Mouse (Mus musculus) neutrophil, adult 5-6 weeks (primary cell): ENCODE measurements around the gene Tmprss11d. TPM values are rescaled to one million over a fixed set of nuclear protein-coding genes. Genes with fewer than 3 reads are reported as not detected.
"Not testable (repeated sequence)": the region's sequence is repeated elsewhere in the genome, so short reads cannot be mapped to it uniquely, and the experiment has no call there.

Source experiments
- ATAC-seq: fragments of 151-379, 151-347 bp; 2 replicates; pipeline ENCODE4 v1.8.0; 2017; ENCODE audit warnings: mild to moderate bottlenecking, moderate TSS enrichment; ENCODE audit not compliant: insufficient number of reproducible peaks, poor library complexity, low FRiP score, severe bottlenecking; ENCODE audit errors: extremely low read depth
- total RNA-seq: library from RNA; stranded (forward); fragments of 200-1000 nt; gene quantifications from 2 replicates; pipeline ENCODE4 v1.2.3, GENCODE M21; 2017

The Tmprss11d gene
- total RNA-seq, result 0.12 TPM in 1 of 2 replicates, not detected in the other

DNA sequence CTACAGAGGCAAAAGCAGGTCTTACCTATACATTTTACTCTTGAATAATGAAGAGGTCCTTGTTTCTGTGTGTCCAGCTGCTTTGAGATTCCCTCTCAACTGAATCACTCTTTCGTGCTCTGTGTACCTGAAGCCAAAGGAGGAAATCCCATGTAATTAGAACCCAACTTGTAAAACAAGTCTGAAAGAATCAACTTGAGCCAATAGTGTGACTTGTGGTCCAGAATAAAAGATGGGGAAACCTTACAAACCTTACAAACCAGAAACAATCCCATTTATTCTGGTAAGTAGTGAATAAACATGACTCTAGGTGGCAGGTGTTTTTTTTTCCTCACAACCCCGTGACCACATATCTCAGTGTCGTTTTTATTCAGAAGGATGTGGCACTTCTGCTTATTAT lies at the start of gene Tmprss11d:
TSS of gene Tmprss11d (minus strand) at position 101 of the 400 bp plus-strand sequence.
- no peak for ATAC-seq

DNA sequence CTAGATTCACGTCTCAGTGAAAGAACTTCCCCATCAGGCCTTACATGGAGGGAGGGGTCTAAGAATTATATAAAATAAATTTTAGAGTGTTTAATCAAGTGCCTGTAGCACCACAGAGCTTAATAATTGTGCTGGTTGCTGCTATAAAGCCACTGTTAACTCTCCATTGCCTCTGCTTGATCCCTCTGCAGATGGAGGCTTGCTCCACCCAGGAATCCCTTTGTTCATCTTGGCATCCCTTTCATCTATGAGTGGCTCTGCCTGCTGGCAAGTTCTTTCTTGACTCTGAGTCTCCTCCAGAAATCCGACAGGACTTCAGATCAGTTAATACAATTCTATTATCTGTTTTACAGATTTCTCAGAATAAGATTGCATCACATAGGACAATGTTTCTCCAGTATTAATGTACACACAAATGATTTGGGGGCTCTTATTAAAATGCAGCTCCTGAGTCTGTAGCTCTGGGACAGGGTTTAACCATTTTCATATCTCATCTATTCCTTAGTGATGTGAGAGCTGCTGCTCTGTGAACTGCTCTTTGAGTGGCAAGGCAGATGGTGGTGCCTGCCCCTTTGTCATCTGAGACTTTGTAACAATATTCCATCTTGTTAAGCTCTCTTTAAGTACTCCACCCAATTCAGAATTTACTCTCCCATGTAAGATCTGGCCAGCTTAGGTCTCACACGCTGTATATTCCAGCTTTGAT lies 48.3 kb upstream of the Tmprss11d start:
- no peak for ATAC-seq

GRCm38 (mm10) chr5:86419494-86419893 lies 46.3 kb upstream of the Tmprss11d start:
- ATAC-seq, result no peak

DNA sequence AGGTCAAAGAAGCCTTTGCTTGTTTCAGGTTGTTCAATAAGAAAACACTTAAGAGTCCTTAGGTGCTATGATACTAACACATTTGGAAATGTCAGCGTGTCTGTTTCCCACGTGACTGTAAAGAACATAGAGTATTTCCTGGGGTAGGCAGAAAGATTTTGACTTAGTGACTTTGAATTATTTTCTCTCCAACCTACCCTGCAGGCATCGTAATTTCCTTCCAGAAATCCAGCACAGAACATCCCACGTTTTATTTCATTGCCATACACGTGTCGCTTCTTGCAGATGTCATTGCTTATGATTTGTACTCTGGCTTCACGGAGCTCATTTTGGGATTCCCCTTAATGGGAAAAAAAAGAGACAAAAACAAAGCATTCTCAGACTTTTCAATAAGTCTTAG lies 41.1 kb upstream of the Tmprss11d start:
- ATAC-seq, result no peak

DNA sequence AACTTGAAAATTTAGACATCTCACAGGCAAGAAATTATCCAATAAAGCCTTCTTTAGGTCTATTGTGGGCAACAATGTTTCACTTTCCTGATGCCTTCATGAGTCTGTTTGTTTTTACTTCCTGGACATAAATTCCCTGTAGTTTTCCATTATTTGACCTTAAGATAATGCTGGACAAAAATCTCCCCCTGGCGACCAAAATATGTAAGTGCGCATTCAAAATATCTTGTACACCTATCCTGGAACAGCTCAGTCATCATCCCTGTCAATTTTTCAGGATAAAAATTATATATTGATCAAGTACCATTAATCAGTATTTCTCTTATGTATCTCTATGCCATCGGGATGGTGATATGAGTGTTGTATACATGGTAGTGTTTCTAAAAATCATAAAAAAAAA lies 37.6 kb upstream of the Tmprss11d start:
- no peak for ATAC-seq

DNA sequence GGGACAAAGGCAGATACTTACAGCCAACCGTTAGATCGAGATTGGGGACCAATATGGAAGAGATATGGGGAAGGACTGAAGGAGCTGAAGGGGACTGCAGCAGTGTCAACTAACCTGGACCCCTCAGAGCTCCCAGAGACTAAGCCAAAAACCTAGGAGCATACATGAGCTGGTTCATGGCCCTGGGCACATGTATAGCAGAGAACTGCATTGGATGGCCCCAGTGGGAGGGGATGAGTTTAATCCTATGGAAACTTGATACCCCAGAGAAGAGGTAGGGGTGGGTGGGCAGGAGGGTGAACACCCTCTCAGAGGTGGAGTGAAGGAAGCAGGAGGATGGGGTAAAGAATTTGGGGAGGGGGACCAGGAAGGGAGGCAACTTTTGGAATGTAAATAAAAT lies 34.7 kb upstream of the Tmprss11d start:
- no peak for ATAC-seq

- ATAC-seq, result no peak
Observed at GRCm38 (mm10) chr5:86407191-86407590, 34.0 kb upstream of the Tmprss11d start.

DNA sequence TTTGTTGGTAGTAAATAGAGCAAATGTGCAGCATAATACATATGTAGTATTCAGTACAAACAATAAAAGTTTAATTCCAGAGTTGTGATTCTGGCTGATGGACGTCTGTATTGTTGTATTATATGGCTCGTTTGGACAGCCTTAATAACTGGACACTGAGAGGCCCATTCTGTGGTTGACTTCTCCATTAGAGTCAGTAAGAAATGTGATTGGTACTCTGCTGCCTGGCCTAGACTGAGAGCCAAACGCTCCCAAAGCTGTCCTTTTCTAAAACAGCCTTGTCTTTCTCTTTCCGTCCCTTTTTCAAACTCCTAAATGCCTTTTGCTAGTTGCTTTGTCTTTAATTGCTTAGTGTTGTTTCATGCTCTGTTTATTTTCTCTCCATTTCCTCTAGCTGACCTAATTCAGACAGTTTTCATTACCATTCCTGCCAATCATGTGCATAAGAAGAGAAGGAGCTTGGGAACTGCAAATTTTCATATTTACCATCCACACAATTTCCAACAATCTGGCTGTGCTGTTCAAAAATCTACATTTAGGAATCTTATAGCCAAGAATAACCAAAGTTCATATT lies 13.7 kb downstream of the Tmprss11d start:
- ATAC-seq, result no peak

DNA sequence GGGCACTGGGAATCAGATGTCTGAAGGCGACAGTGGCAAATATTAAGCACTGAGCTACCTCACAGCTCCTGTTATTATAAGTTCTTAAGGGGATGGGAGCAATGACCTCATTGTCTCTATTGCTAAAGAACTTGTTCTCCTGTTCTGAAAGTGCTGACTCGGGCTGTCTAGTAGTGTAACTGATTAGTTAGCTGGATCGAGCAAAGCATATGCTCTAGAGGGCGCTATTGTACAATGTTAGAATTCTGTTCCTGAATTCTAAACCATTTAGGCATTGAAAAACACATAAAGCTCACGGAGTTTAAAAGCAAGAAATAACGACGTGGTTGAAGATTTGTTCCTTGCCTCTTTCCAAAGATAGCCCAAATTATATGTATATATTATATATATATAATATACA lies 20.3 kb downstream of the Tmprss11d start:
- no peak for ATAC-seq

DNA sequence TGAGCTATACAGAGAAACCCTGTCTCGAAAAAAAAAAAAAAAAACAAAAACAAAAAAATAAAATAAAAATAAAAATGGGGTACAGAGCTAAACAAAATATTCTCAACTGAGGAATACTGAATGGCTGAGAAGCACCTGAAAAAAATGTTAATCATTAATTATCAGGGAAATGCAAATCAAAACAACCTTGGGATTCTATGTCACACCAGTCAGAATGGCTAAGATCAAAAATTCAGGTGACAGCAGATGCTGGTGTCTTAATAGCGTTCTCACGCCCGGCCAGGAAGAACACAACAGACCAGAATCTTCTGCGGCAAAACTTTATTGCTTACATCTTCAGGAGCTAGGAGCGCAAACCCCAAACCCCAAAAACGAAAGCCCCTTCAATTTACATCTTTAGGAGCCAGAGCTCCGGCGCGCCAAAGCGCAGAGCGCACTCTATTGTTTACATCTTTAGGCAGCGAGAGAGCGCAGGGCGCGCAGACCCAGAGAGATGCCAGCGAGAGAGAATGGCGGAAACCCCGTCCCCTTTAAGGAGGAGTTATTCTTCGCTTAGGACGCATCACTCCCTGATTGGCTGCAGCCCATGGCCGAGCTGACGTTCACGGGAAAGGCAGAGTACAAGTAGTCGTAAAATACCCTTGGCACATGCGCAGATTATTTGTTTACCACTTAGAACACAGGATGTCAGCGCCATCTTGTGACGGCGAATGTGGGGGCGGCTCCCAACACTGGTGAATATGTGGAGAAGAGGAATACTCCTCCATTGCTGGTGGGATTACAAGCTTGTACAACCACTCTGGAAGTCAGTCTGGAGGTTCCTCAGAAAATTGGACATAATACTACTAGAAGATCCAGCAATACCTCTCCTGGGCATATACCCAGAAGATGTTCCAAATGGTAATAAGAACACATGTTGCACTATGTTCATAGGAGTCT lies 54.9 kb downstream of the Tmprss11d start:
- ATAC-seq, result not testable (repeated sequence)

GRCm38 (mm10) chr5:86306116-86306515 lies 67.1 kb downstream of the Tmprss11d start:
- no peak for ATAC-seq

GRCm38 (mm10) chr5:86303877-86304276 lies 69.3 kb downstream of the Tmprss11d start:
- no peak for ATAC-seq

DNA sequence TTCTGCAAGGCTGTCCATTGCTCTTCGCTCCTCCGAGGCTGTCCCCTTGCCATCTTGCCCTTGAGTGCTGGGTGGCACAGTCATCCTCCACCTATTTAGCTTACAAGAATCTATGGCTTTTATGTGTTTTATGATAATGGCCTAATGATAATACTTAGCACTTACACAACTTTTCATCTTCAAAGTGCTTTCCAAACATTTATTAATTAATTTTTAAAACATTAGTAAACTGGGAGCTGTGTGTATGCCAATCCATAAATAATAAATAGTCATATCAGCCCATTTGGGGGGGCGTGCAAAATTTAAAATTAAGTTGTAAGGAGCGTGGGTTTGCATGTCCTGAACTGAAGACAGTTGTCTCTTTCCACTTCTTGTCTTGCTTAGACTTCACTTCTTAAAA lies 84.0 kb downstream of the Tmprss11d start, which contains the start of gene Tmprss11c:
TSS of gene Tmprss11c (minus strand) at position 101 of the 400 bp plus-strand sequence.
- no peak for ATAC-seq

Other genes starting within 250 kb of the Tmprss11d start
- 21.9 and 23.3 TPM in 2 replicates for gene Uba6, start 200.6 kb downstream of the Tmprss11d start, total RNA-seq
- not detected in 2 replicates for gene Gnrhr, start 175.5 kb downstream of the Tmprss11d start, total RNA-seq
- not detected in 2 replicates for gene Tmprss11c, start 84.1 kb downstream of the Tmprss11d start, total RNA-seq
- gene Tmprss11a, start 95.6 kb upstream of the Tmprss11d start, total RNA-seq, result 0.12 TPM in 1 of 2 replicates, not detected in the other
- 1.9 and 2.3 TPM in 2 replicates for gene Tmprss11g, start 145.2 kb upstream of the Tmprss11d start, total RNA-seq